8 mouse cellular contexts compared by ENCODE assay signal in the genomic region with DNA sequence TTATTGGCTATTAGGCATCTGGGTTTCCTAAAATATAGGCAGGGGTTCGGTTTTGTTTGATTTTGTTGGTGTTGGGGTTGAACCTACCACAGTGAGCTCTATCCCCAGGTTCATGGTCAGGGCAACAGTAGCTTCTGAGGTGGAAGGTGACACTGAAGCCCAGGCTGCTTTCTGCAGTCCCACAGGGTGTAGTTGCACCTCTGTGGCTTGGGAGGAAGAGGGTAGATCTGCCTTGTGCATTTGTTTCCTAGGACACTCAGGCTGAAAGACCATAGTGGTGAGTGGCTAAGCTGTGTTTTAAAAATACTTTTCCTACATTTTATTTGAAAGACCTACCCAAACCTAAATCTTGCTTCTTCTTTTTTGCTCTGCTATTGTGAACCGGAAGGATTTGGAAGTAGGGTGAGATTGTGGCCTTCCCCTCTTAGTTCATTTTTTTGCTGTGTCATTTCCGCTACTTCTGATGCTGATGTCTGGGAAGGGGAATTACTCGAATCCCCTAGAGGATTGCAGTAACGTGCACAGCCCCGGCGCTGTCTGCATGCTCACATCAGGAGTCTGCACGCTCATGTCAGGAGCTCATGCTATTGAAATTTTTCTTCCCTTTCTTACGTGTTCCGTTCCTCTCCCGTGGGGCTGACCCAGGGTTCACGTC.
DNase-seq lines count a peak whose midpoint lies in the region; ATAC-seq and TF ChIP-seq lines count a peak whose summit lies in the region.

No protein-coding gene starts in this region.

- H3K9ac ChIP-seq in midbrain, embryonic 12.5 days (replicated peaks): no peak overlapping the region

- TF ChIP-seq CTCF in gastrocnemius, adult 2 months (IDR thresholded peaks at IDR 0.05): no peak

- peak; percentile 85 for ATAC-seq in midbrain, embryonic 12.5 days (ENCODE audit: low FRiP score, low read depth)
- ATAC-seq in activated CD4-positive, CD25-positive, alpha-beta regulatory T cell, adult 4 months: no peak

- DNase-seq in gastrocnemius, adult 2 months: peak; percentile 45
- DNase-seq in gastrocnemius, adult 8-10 months (ENCODE audit: low spot score in 2 of 2): no peak
- DNase-seq in embryo, embryonic 10 days (ENCODE audit: low spot score): peak; percentile 65
- peak; percentile 69 to 74 for DNase-seq in heart, adult 9 months (ENCODE audit: low spot score in 2 of 2)
- peak; percentile 59 for DNase-seq in kidney, postnatal 10 days
- DNase-seq in left cerebral cortex, postnatal 36 days (ENCODE audit: low spot score in 2 of 2): no peak

- H3K9me3 ChIP-seq in midbrain, embryonic 12.5 days: no peaks in the 10 kb centered on the region

- peak overlapping the region; percentile 73 for H3K27ac ChIP-seq in gastrocnemius, adult 2 months
- peak overlapping the region; percentile 85 for H3K27ac ChIP-seq in midbrain, embryonic 12.5 days (replicated peaks)

- no peaks in the 10 kb centered on the region for H3K36me3 ChIP-seq in midbrain, embryonic 12.5 days

- intact Hi-C loops in gastrocnemius, adult 2 months (cut with DNase I): no loop called here
- intact Hi-C loops in left cerebral cortex, postnatal 36 days (cut with DNase I): no loop called here

- peaks cover 21% of the 10 kb centered on the region for H3K4me1 ChIP-seq in midbrain, embryonic 12.5 days

- peak overlapping the region; percentile 59 for H3K4me3 ChIP-seq in gastrocnemius, adult 2 months
- H3K4me3 ChIP-seq in midbrain, embryonic 12.5 days: no peak overlapping the region

- no peaks in the 10 kb centered on the region for H3K27me3 ChIP-seq in midbrain, embryonic 12.5 days

- 31% methylated on average over 12 of the region's 12 CpGs for WGBS in midbrain, embryonic 12.5 days

- H3K4me2 ChIP-seq in midbrain, embryonic 12.5 days (replicated peaks): peak overlapping the region; percentile 43

Comparison
In these comparisons a context has a peak if more than half of its experiments do, and no peak if none do; other contexts are left out.
1. DNase-seq: peak in gastrocnemius, adult 2 months (single experiment), embryo, embryonic 10 days (single experiment), heart, adult 9 months (2 of 2) and kidney, postnatal 10 days (single experiment); none in gastrocnemius, adult 8-10 months (0 of 2) and left cerebral cortex, postnatal 36 days (0 of 2).